Mouse (Mus musculus) liver, embryonic 18 days (tissue): ENCODE data around the gene Olfr1094. TPM values are rescaled to one million over a fixed set of nuclear protein-coding genes. Genes with fewer than 3 reads are reported as not detected.

Experiments used
- polyA plus RNA-seq: library from polyadenylated mRNA; depleted of rRNA; stranded (reverse); fragments of >200 nt; gene quantifications from 2 replicates; pipeline ENCODE4 v1.2.3, GENCODE M21; 2012; rRNA removed

Olfr1094 gene
- not detected in 2 replicates for polyA plus RNA-seq

GRCm38 (mm10) chr2:86824363-86824762 lies at the start of gene Olfr1094:
Gene Olfr1094 (plus strand): TSS chr2:86824663.

DNA sequence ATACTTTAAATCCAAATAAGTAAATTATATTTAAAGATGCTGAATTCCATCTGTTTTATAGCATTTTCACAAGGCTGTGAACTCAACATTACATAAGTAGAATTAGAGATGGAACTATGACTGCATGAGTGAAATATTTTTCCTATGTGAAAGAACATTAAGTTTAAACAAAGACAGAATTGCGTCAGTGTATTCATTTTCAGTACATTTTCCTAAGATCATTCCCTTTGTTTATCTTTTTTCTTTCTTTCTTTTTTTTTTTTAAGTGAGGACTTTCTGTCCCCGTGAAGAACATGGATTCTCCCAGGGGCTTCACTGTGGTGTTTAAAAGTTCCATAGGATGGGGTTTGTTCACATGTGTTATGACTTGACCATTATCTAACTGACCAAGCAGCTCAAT lies 42.3 kb upstream of the Olfr1094 start, which contains the start of gene Olfr1093:
Gene Olfr1093, plus strand, starts transcription at position 301 of the 400 bp plus-strand sequence.

GRCm38 (mm10) chr2:86809918-86810317 lies 14.5 kb upstream of the Olfr1094 start, which contains the start of gene Olfr141:
Gene Olfr141 (minus strand): TSS chr2:86810018.

GRCm38 (mm10) chr2:86851596-86851995 lies 27.1 kb downstream of the Olfr1094 start, which contains the start of gene Olfr1095:
Gene Olfr1095 (minus strand): TSS chr2:86851696.

DNA sequence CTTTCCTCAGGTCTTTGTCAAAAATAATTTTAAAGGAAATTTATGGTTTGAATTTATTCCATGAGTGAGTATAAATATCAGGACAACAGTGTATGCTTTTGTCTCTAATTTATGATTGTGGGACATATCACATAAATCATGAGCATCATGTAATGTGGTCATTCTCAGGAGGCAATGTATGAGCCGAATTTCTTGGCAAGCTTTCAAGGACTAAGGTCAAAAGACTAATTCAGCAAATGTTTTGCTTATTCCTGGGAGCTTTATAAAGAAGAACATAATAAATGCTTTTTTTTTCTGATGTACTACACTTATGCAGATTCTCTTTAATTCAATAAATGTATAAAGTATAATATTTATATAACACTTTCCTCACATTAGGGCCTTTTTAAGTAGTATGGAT lies 50.2 kb downstream of the Olfr1094 start, which contains the start of gene Gm13723:
Gene Gm13723, minus strand, starts transcription at position 101 of the 400 bp plus-strand sequence.

Other genes starting within 250 kb of the Olfr1094 start
- gene Olfr1082, start 225.7 kb upstream of the Olfr1094 start, polyA plus RNA-seq = not detected in 2 replicates
- not detected in 2 replicates for gene Olfr1084, start 184.9 kb upstream of the Olfr1094 start, polyA plus RNA-seq
- not detected in 2 replicates for gene Olfr1085, start 162.6 kb upstream of the Olfr1094 start, polyA plus RNA-seq
- gene Olfr1086, start 144.6 kb upstream of the Olfr1094 start, polyA plus RNA-seq = not detected in 2 replicates
- gene Olfr1087, start 126.3 kb upstream of the Olfr1094 start, polyA plus RNA-seq = not detected in 2 replicates
- not detected in 2 replicates for gene Olfr1089, start 91.0 kb upstream of the Olfr1094 start, polyA plus RNA-seq
- not detected in 2 replicates for gene Olfr1090, start 65.7 kb upstream of the Olfr1094 start, polyA plus RNA-seq
- gene Olfr1093, start 42.2 kb upstream of the Olfr1094 start, polyA plus RNA-seq = not detected in 2 replicates
- gene Olfr141, start 14.6 kb upstream of the Olfr1094 start, polyA plus RNA-seq = not detected in 2 replicates
- gene Olfr1095, start 27.0 kb downstream of the Olfr1094 start, polyA plus RNA-seq = not detected in 2 replicates
- gene Gm13723, start 50.1 kb downstream of the Olfr1094 start, polyA plus RNA-seq = not detected in 2 replicates
- not detected in 2 replicates for gene Olfr1097, start 67.6 kb downstream of the Olfr1094 start, polyA plus RNA-seq
- gene Olfr1098, start 99.9 kb downstream of the Olfr1094 start, polyA plus RNA-seq = not detected in 2 replicates
- gene Olfr1099, start 136.0 kb downstream of the Olfr1094 start, polyA plus RNA-seq = not detected in 2 replicates
- not detected in 2 replicates for gene Olfr1100, start 155.3 kb downstream of the Olfr1094 start, polyA plus RNA-seq
- not detected in 2 replicates for gene Olfr1101, start 166.6 kb downstream of the Olfr1094 start, polyA plus RNA-seq
- gene Olfr1102, start 173.7 kb downstream of the Olfr1094 start, polyA plus RNA-seq = not detected in 2 replicates
- not detected in 2 replicates for gene Olfr1104, start 202.4 kb downstream of the Olfr1094 start, polyA plus RNA-seq
- not detected in 2 replicates for gene Olfr1105, start 211.9 kb downstream of the Olfr1094 start, polyA plus RNA-seq
- not detected in 2 replicates for gene Olfr1106, start 227.6 kb downstream of the Olfr1094 start, polyA plus RNA-seq